Mouse (Mus musculus) intestine, embryonic 16.5 days (tissue): ENCODE results near the gene Nkx3-2. TPM values are rescaled to one million over a fixed set of nuclear protein-coding genes. Genes with fewer than 3 reads are reported as not detected.
A peak's percentile ranks its signal among the peaks of the same experiment; 100 is the strongest.

Experiments used
- ATAC-seq: fragments of 200-750 bp; cut with Nextera tagmentation; 2 replicates; pipeline ENCODE4 v1.8.0; 2017; ENCODE audit warnings: moderate TSS enrichment, moderate library complexity
- H3K27ac ChIP-seq: fragments of 300-500 bp; sonication (generic); 2 replicates; pipeline ENCODE4 v1.5.1; 2014; ENCODE audit warnings: mild to moderate bottlenecking, low read length
- H3K27me3 ChIP-seq: fragments of 300-500 bp; sonication (generic); replicated peaks from 2 replicates; pipeline ENCODE4 v1.6.1; 2014; ENCODE audit warnings: low read length, control low read depth, mixed read lengths; ENCODE audit not compliant: control insufficient read depth, insufficient read depth
- H3K36me3 ChIP-seq: fragments of 300-500 bp; sonication (generic); 2 replicates; pipeline ENCODE4 v1.6.1; 2014; ENCODE audit warnings: low read length, control low read depth; ENCODE audit not compliant: control insufficient read depth, insufficient read depth
- H3K4me1 ChIP-seq: fragments of 300-500 bp; sonication (generic); 2 replicates; pipeline ENCODE4 v1.6.1; 2014; ENCODE audit warnings: low read length, control low read depth, mixed read lengths; ENCODE audit not compliant: control insufficient read depth, insufficient read depth
- H3K4me2 ChIP-seq: fragments of 300-500 bp; sonication (generic); 2 replicates; pipeline ENCODE4 v1.6.1; 2014; ENCODE audit warnings: low read depth, low read length, control low read depth
- H3K4me3 ChIP-seq: fragments of 300-500 bp; sonication (generic); 2 replicates; pipeline ENCODE4 v1.5.1; 2014; ENCODE audit warnings: mild to moderate bottlenecking, low read length
- H3K9ac ChIP-seq: fragments of 300-500 bp; sonication (generic); 2 replicates; pipeline ENCODE4 v1.6.1; 2014; ENCODE audit warnings: low read depth, low read length
- H3K9me3 ChIP-seq: fragments of 300-500 bp; sonication (generic); 2 replicates; pipeline ENCODE4 v1.6.1; 2016; ENCODE audit warnings: low read length, control low read depth; ENCODE audit not compliant: control insufficient read depth
- WGBS: fragments of 180-500 bp; shearing (Covaris S2); extraction: QIAGEN DNeasy Blood & Tissue Kit; methylation state at CpG from one replicate; pipeline ENCODE4 v1.1.7; 2014; 5-methylcytosine and 5-hydroxymethylcytosine counted together
- polyA plus RNA-seq: library from polyadenylated mRNA; unstranded; fragments of >200 nt; fragmentation: Nextera tagmentation; extraction: Ambion mirVana; gene quantifications from 2 replicates; pipeline ENCODE4 v1.2.1, GENCODE M21; 2015

The Nkx3-2 gene
- 1.5 and 1.9 TPM in 2 replicates for polyA plus RNA-seq

DNA sequence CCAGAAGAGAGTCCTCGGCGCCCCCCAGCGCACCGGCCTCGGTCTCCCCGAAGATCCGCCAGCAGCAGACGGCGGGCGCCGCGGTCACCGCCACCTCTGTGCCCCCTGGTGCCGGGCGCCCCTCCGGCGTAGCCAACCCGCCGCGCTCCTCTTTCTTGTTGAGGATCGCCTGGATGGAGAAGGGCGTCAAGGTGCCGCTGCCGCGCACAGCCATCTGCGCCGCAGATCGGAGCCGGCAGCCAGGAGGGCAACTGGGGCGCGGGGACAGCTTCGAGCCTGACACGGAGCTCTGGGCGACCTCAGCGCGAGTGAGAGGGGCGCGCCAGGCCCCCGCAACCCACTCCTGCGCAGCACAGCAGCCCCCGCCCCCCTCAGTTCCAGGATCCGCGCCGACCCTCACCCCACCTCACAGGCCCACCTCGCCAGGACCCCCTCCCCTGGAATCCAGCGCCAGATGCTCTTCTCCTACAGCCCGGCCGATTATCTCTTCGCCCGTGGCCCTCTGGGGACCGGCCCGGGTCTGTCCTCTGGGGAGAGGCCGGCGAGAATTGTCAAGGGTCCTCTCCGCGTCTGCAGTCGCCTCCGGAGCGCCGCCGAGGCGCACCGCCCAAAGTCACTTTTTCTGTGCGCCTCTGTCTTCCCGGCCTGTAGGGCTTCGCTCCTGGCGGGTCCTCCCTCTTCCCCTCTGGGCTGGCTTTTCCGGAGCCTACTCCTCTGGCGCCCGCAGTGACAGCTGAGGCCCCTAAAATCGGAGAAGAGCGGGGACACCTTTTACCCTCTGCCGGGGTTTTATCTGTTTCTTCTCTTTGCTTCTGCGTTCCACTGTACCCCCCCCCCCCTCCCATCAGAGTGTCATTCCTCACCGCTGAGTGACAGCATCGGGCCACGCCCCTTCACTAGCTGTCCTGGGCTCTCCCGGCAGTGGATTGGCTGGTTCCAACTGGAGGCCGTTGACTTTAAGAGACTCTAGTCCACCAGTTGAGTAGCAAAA is at the start of gene Nkx3-2:
Gene Nkx3-2, minus strand, starts transcription at position 771 of the 991 bp plus-strand sequence.
- Histone ChIP-seq H3K4me1 (peaks cover 13% of the 10 kb centered on the region; the same call in 1 of the 2 replicates), H3K36me3 (no peaks in the 10 kb centered on the region), H3K4me2 (peak within 1 kb of the TSS; percentile 71), H3K27ac (peak within 1 kb of the TSS; percentile 61), H3K9me3 (no peaks in the 10 kb centered on the region), H3K4me3 (peak within 1 kb of the TSS; percentile 55), H3K9ac (peak within 1 kb of the TSS; percentile 68), H3K27me3 (peaks cover 65% of the 10 kb centered on the region)
- peak; percentile 79 for ATAC-seq
- WGBS: under 1% methylated on average over 77 of the region's 79 CpGs

GRCm38 (mm10) chr5:41812516-41812915 is 48.2 kb upstream of the Nkx3-2 start:
- H3K4me1 ChIP-seq: no peaks in the 10 kb centered on the region
- H3K27me3 ChIP-seq: no peaks in the 10 kb centered on the region
- H3K36me3 ChIP-seq: no peaks in the 10 kb centered on the region; the same call in 1 of the 2 replicates
- no peak overlapping the region for H3K9ac ChIP-seq
- WGBS: 81% methylated on average over 6 of the region's 6 CpGs
- no peak for ATAC-seq
- no peak overlapping the region for H3K27ac ChIP-seq
- no peak overlapping the region for H3K4me2 ChIP-seq
- no peaks in the 10 kb centered on the region for H3K9me3 ChIP-seq
- H3K4me3 ChIP-seq: no peak overlapping the region

DNA sequence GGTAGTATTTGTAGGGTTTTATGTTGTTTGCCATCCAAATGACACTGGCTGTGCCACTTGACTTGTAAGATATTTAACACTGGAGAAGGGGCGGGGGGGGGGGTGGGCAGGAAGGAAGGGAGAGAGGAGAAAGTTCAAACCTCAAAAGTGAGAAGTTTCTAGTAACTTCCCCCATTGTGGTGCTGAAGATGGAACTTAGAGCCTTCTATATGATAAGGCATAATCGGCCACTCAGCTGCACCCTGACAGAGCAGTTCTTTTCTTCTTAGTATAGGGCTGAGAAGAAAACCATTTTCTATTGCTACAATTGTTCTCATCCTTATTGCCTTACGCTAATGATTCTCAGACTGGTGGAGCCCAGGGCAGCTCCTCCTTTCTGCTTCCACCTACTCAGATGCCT is 47.0 kb upstream of the Nkx3-2 start:
- Histone ChIP-seq H3K9ac (no peak overlapping the region), H3K4me2 (no peak overlapping the region), H3K9me3 (no peaks in the 10 kb centered on the region), H3K4me3 (no peak overlapping the region), H3K36me3 (no peaks in the 10 kb centered on the region; the same call in 1 of the 2 replicates), H3K27me3 (no peaks in the 10 kb centered on the region), H3K4me1 (no peaks in the 10 kb centered on the region), H3K27ac (no peak overlapping the region)
- no peak for ATAC-seq
- WGBS: 81% methylated on average over 3 of the region's 3 CpGs

- Histone ChIP-seq H3K27ac (no peak overlapping the region), H3K4me3 (no peak overlapping the region), H3K9me3 (no peaks in the 10 kb centered on the region), H3K4me1 (no peaks in the 10 kb centered on the region), H3K36me3 (no peaks in the 10 kb centered on the region; the same call in 1 of the 2 replicates), H3K27me3 (no peaks in the 10 kb centered on the region), H3K9ac (no peak overlapping the region), H3K4me2 (no peak overlapping the region)
- WGBS: 90% methylated on average over 2 of the region's 2 CpGs
- no peak for ATAC-seq
Observed at GRCm38 (mm10) chr5:41807383-41807782, 43.1 kb upstream of the Nkx3-2 start.

- ATAC-seq: no peak
- Histone ChIP-seq H3K27ac (no peak overlapping the region), H3K36me3 (no peaks in the 10 kb centered on the region; the same call in 1 of the 2 replicates), H3K9me3 (no peaks in the 10 kb centered on the region), H3K4me3 (no peak overlapping the region), H3K9ac (no peak overlapping the region), H3K4me2 (no peak overlapping the region), H3K27me3 (no peaks in the 10 kb centered on the region), H3K4me1 (no peaks in the 10 kb centered on the region)
- 91% methylated on average over 5 of the region's 5 CpGs for WGBS
Observed at GRCm38 (mm10) chr5:41806176-41806575, 41.9 kb upstream of the Nkx3-2 start.

- Histone ChIP-seq H3K27me3 (no peaks in the 10 kb centered on the region), H3K36me3 (no peaks in the 10 kb centered on the region; the same call in 1 of the 2 replicates), H3K4me2 (no peak overlapping the region), H3K4me1 (no peaks in the 10 kb centered on the region), H3K4me3 (no peak overlapping the region), H3K9me3 (no peaks in the 10 kb centered on the region), H3K9ac (no peak overlapping the region), H3K27ac (no peak overlapping the region)
- WGBS: 82% methylated on average over 2 of the region's 2 CpGs
- ATAC-seq: no peak
Observed at GRCm38 (mm10) chr5:41805085-41805484, 40.8 kb upstream of the Nkx3-2 start.

GRCm38 (mm10) chr5:41804643-41805042 is 40.3 kb upstream of the Nkx3-2 start:
- Histone ChIP-seq H3K4me2 (no peak overlapping the region), H3K36me3 (no peaks in the 10 kb centered on the region; the same call in 1 of the 2 replicates), H3K9ac (no peak overlapping the region), H3K9me3 (no peaks in the 10 kb centered on the region), H3K27ac (no peak overlapping the region), H3K4me3 (no peak overlapping the region), H3K4me1 (no peaks in the 10 kb centered on the region), H3K27me3 (no peaks in the 10 kb centered on the region)
- ATAC-seq: no peak
- WGBS: 85% methylated on average over 2 of the region's 2 CpGs

- Histone ChIP-seq H3K27me3 (no peaks in the 10 kb centered on the region), H3K36me3 (peaks cover 5% of the 10 kb centered on the region), H3K9ac (no peak overlapping the region), H3K27ac (no peak overlapping the region), H3K4me3 (no peak overlapping the region), H3K4me2 (no peak overlapping the region), H3K9me3 (no peaks in the 10 kb centered on the region), H3K4me1 (no peaks in the 10 kb centered on the region)
- no peak for ATAC-seq
- 95% methylated on average over 2 of the region's 2 CpGs for WGBS
Observed at GRCm38 (mm10) chr5:41801622-41802021, 37.3 kb upstream of the Nkx3-2 start.

- peaks cover 12% of the 10 kb centered on the region for H3K36me3 ChIP-seq
- H3K4me2 ChIP-seq: no peak overlapping the region
- H3K4me3 ChIP-seq: no peak overlapping the region
- H3K27ac ChIP-seq: no peak overlapping the region
- ATAC-seq: no peak
- no peak overlapping the region for H3K9ac ChIP-seq
- H3K27me3 ChIP-seq: no peaks in the 10 kb centered on the region
- H3K9me3 ChIP-seq: no peaks in the 10 kb centered on the region
- H3K4me1 ChIP-seq: no peaks in the 10 kb centered on the region
Observed at GRCm38 (mm10) chr5:41794434-41794833, 30.1 kb upstream of the Nkx3-2 start.
